Mouse (Mus musculus) urinary bladder, postnatal 14 days (tissue): ENCODE data around the gene Exoc6b.
A peak's percentile ranks its signal among the peaks of the same experiment; 100 is the strongest.

Source experiments
- DNase-seq: peaks from one replicate; pipeline ENCODE4 v3.0.0; 2021; ENCODE audit warnings: low spot score

Gene Exoc6b

DNA sequence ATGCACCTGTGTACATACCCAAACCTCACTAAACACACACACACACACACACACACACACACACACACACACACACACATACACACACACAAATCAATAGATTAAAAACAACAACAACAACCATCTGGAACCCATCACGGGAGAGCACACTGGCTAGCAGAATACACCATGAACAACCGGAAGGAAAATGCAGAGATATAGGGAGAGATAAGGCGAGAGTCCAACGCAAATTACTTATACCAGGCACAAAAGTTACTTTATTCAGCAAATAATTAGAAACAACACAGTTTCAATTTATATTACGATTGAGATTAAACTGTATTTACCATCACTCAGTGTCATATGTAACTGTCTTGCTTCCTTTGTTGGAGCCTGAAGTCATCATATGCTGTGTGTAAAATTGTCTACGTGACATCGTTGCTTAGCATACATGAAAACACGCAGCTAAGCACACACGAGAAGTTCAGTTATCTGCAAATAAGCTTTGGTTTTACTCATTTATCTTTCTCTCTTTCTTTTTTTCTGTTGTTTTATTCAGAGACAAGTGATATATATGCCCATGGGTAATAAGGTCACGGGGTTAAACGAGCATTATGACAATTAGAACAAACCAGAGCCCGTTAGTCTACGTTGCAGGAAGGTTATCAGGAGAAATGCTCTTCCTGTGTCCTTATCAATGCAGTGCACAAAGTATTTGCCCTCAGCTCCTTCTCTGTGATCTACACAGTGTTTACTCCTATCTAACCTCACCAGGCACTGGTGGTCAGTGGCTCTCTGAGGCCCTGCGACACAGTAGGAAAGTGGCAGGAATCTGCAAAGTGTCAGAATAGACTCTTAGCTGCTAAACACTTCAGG lies 186.4 kb downstream of the Exoc6b start:
- DNase-seq, result no peak

GRCm38 (mm10) chr6:84875869-84876268 lies 193.4 kb downstream of the Exoc6b start:
- DNase-seq, result no peak

DNA sequence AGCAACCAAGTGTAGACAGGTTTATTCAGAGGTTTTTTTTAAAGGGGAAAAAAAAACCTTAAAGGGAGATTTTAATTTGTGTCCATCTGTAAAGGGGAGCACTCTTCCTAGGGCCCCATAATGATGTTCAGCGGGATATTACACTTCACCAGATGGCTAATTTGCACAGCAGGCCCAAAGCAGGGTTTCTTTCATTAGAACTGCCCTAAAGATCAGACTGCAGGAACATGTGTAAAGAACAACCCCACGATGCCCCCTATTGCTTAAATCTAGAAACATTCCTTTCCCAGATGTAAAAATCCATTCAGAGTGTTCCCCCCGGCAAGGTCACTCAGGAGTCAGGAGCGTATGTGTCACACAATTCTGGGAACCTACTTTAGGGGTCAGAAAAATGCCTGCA lies 202.2 kb downstream of the Exoc6b start:
- no peak for DNase-seq

DNA sequence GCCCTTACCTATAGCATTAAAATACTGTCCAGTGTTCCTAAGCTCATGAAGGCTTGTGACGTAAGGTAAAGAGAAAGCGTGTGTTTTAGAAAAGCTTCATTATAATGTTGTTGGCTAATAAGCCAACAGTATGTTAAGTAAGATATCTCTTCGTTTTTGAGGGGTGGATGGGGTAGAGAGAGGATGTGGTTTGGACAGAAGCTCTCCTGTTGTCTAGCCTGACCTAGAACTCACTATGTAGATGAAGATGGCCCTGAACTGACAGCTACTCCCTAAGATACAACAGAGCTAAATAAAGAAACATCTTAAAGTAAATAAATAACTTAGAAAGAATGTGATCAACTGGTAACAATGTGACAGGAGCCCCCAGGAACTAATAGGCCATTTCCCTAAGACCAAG lies 204.7 kb downstream of the Exoc6b start:
- DNase-seq, result no peak

DNA sequence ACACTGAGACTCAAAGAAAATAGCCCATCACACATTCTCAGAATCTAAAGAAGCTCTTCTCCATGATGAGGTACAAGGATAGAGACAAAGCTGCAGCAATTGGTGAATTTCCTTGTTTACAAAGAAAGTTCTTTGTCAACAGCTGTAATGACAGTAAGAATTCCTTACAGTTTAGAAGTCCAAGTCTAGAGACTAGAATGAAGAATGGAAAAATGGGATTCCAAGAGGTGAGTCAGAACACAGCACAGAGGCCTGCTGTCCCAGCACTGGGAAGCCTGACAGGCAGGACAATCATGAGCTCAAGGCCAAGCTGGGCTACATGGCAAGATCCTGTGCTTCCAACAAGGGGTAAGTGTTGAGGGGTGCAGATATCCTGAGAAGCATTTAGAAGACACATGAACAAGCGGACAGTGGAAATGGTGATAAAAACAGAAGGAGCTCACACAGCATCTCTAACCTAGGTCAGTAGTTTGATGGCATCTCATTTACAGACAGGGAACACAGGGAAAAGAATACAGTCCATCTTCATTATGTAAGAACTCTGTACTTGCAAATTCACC lies 205.4 kb downstream of the Exoc6b start:
- DNase-seq, result no peak

GRCm38 (mm10) chr6:84845665-84846064 lies 223.6 kb downstream of the Exoc6b start:
- DNase-seq, result no peak

DNA sequence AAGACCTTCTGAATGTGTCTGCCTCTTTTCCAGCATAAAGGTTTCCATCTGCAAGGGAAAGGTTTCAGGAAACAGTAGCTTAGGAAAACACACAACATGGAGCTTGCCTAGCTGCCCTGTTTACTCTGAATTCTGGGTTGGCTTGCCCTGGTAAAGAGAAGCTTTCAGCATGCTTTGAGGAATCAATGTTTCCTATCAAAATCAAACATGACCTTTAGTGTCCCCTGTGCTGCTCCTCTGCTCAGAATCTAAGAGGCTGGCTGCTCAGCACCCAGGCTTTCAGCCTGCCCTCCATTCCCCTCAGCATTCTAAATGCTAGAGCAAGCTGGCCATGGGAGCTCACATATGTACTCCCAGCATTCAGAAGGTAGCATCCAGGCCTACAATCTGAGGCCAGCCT lies 228.2 kb downstream of the Exoc6b start:
- DNase-seq, result no peak

DNA sequence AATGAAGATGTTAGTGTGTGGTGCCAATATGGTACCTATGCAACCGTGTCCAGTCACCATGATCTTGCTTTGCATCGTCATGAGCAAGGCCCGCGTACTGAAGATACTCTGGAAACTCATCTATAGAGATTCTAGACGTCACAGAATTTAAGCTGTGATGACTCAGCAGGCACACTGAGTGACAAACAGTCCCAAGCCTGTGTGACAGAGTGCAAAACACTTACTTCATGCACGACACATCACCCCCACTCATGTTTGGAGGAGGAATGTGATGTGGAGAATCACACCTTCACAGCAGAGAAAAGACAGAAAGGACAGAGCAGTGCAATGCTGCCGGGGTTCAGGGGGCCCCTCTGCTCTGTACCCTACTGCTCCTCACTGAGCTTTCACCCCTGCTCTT lies 261.8 kb downstream of the Exoc6b start:
- DNase-seq, result no peak

DNA sequence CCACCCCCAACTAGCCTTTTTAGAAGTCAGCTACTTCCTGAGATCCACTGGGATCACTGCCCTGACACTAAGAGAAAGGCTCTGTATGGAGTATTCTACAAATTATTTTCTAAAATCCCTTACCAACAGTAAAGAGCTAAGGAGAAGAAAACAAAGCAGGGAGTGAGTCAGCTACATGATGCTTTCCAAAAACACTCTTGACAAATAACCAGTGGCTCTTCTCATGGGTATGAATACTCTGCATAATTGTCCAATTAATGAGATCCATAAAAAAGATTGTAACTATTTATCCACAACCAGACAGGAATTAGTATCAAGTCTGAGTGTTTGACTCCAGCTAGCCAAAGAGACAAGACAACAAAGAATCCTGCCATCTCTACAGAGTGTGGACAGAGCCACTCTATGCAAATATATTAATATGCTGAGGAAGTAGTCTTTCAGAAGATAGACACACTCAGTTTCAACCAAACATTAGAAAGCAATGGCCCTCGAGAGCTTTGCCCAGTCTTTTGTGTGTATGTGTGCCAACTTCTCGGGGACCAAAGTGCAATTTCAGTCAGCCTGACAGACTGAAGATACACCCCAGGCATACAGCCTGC lies 263.1 kb downstream of the Exoc6b start:
- no peak for DNase-seq

DNA sequence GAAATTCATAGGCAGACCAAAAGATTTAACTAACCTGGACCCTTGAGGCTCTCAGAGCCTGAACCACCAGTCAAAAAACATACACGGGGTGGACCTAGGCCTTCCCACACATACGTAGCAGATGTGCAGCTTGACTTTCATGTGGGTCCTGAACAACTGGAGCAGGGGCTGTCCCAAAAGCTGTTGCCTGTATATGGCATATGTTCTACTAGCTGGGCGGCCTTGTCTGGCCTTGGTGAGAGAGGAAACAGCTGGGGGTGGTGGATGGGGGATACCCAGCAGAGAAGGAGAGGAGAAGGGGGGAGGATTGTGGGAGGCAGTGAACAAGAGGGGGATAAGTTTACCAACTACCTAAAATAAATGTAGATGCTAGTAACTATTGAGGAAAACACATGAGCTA lies 270.6 kb downstream of the Exoc6b start:
- no peak for DNase-seq

DNA sequence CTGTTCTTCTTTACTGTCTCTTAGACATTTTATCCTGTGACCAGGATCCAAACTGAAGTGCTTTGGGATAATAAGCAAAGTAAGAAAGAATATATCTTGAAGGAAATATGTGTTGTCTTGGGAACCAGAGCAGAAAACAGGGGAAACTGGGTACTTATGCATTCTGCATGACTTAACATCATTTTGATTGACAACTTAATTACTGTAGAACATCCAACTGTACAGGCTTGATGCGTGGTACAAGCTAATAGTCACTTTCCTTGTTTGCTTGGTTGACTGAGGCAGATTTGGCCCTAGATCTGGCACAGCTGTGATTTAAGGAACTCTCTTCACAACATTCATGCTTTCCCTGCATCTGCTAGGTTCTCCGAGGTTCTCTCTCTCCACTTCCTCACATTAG lies 285.3 kb downstream of the Exoc6b start:
- DNase-seq, result no peak

DNA sequence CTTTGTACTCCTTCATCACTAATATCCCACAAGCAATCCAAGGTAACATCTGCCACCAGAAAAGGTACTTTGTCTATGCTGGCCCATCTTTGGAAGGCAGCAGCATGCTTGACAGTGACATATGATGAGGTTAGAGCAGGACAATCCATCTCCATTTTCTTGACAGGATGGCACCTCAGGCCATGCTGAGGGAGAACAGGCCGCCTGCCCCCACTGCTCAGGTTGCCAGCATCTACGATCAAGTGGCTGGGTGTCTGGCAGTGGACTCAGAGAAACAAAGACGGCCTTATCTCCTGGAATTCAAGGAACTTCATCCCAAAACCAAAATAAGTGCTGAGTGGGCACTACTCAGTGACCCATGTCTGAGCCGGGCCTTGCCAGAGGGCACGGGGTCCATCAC lies 289.3 kb downstream of the Exoc6b start:
- DNase-seq, result no peak

GRCm38 (mm10) chr6:84778970-84779369 lies 290.3 kb downstream of the Exoc6b start:
- DNase-seq, result no peak

DNA sequence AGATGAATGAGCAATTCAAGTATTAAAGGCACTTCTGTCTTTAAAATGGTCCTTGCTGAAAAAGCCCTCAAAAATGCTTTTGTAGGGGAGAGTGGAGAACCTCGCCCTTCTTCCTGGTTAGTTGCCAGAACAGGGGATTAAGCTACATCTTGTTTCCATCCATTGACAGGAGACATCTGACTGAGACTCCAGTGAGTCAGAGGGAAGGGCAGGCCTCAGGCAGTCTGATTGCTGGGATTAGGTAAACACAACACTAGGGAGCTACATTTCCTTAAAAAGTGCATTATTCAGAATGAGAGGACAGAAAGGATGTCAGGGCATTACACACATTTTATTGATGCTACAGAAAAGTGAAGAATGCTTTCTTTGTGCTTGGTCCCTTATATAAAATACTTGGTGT lies 293.4 kb downstream of the Exoc6b start:
- DNase-seq, result peak; percentile 46

DNA sequence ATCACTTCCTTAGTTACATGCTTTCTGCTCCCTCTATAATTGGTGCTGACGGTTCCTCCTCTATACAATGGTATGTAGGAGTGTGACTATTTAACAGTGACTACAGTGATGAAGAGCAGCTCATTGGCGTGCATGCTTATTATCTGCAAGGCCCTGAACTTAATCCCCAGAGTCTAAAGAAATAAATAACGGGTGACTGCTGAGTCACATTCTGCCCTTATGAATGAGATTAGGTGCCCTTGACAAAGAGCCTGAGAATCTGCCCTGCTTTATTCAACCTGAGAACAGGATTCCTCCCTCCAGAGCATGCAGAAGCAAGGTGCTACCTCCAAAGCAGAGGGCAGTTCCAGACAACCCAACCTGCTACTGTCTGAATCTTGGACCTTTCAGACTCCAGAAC lies 314.0 kb downstream of the Exoc6b start:
- DNase-seq, result no peak

DNA sequence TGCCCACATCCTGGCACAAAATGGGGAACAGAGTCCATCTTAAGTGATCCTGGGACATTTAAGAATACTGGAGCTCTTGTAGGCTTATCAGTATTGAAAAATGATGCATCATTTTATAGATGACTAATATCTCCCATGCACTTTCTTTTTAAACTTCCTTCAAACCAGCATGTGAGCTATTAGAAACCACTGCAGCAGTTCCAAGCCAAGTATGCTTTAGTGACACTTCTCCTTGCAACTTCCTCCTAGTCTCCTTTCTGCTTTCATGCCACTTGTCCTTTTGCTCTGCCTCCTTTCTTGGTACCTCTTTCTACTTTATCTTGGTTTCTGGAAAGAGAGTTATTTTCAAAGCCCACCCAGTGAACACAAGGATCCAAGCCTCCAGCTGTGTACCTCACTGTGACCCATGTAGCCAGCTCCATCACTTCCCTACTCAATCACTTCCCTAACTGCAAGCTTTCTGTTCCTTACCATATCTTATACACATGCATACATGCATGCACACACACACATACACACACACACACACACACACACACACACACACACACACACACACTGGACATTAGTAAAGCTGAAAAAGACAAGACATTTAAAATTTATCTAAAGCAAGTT lies 316.4 kb downstream of the Exoc6b start:
- no peak for DNase-seq

DNA sequence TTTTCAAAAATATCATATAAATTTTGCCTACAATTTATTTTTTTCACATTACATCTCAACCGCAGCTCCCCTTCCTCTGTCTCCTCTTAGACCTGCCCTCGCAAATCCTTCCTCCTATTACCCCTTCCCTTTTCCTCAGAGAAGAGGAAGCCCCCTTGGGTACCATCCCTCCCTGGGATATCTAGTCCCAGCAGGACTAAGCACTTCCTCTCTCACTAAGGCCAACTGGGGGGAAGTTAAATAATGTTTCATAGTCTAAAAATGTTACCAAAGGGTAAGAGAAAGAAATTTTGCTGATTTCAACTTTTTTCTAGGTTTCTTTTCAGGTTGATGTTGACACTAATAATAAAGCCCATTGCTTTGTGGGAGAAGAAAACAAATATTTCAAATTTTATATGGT lies 317.9 kb downstream of the Exoc6b start:
- no peak for DNase-seq

GRCm38 (mm10) chr6:84746847-84747395 lies 322.4 kb downstream of the Exoc6b start:
- no peak for DNase-seq

- DNase-seq, result no peak
These were observed 323.0 kb downstream of the Exoc6b start for GRCm38 (mm10) chr6:84746193-84746846.

DNA sequence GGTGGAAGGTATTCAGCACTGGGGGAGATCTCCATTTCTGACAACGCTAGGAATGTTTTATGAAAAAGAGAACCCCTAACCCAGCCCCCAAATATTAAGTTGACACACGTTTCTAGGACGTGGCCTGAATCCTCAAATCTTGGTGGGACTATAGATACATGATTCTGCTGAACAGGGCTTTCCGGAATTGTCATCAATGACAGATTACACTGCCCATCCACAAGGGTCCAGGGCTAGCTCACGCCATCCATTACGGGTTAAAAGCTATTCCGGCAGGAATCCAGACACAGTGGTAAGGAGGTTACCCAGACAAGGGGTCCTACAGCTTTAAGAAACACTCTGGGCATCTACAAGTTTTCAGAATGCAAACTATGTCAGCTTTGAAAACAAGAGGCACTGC lies 323.7 kb downstream of the Exoc6b start:
- no peak for DNase-seq

DNA sequence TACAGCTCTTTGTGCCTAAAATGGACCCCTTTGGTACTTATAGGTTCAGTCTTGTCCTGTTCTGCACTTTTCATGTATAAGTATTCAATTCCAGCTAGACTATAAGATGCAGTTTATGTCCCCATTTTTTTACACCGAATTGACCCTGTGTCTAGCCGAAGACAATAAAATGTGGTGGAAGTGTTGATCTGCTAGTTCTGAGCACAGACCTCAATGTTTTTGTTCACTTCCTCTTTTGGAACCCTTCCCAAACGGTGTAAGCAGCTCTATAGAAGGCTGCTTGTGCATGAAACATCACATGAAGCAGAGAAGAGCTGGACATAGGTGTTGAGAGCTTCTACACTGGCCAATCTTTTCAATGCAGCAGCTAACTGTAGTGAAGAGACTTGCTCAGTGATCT lies 327.1 kb downstream of the Exoc6b start:
- no peak for DNase-seq

GRCm38 (mm10) chr6:84736942-84737341 lies 332.4 kb downstream of the Exoc6b start:
- peak; percentile 48 for DNase-seq
